Mouse (Mus musculus) erythroblast, adult 5-6 weeks (primary cell): ENCODE data around the gene Klhl31. TPM values are rescaled to one million over a fixed set of nuclear protein-coding genes. Genes with fewer than 3 reads are reported as not detected.
A peak's percentile ranks its signal among the peaks of the same experiment; 100 is the strongest.

Experiments used
- ATAC-seq: replicated peaks from 2 replicates; pipeline ENCODE4 v1.8.0; 2016; ENCODE audit warnings: moderate number of reproducible peaks, mild to moderate bottlenecking, moderate TSS enrichment, inconsistent platforms; ENCODE audit not compliant: poor library complexity, low FRiP score, severe bottlenecking
- total RNA-seq, 2 experiments: library from RNA; stranded (forward) in 1 of 2; stranded (reverse) in 1 of 2; fragments of 150-400 nt in 1 of 2; fragments of 200-764, 138-1000 nt in 1 of 2; gene quantifications; 2 replicates each; pipeline versions ENCODE4 v1.2.3 to v1.2.4; 2015 to 2017; ENCODE audit warnings: low replicate concordance in 2 of 2

The Klhl31 gene
- total RNA-seq (2015; ENCODE audit: low replicate concordance): not detected in 2 replicates
- total RNA-seq (2017; ENCODE audit: low replicate concordance): not detected in 2 replicates

DNA sequence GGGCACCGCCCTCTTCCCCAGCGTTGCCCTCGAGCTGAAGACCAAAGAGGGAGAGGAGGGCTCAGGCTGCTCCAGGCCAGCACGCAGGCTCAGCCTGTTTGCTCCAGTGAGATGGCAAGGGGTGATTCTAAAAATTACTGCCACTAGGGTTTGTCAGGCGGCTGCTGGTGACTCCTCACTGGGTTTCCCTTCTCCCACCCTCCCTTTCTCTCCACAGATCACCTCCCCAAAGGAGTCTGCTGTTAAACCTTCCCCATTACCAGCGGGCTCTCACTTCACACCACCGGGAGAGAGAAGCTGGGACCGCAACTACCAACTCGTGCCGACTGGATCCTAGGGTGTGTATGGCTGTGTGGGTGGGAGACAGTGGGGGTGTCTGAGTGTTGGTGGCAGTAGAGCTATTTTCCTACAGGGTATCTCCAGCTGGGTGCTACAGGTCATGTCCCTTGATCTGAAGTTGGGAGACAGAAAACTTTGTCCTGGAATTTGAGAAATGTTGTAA lies at the start of gene Klhl31:
Klhl31 (plus strand) TSS at position 51 of the 502 bp plus-strand sequence.
- no peak for ATAC-seq

DNA sequence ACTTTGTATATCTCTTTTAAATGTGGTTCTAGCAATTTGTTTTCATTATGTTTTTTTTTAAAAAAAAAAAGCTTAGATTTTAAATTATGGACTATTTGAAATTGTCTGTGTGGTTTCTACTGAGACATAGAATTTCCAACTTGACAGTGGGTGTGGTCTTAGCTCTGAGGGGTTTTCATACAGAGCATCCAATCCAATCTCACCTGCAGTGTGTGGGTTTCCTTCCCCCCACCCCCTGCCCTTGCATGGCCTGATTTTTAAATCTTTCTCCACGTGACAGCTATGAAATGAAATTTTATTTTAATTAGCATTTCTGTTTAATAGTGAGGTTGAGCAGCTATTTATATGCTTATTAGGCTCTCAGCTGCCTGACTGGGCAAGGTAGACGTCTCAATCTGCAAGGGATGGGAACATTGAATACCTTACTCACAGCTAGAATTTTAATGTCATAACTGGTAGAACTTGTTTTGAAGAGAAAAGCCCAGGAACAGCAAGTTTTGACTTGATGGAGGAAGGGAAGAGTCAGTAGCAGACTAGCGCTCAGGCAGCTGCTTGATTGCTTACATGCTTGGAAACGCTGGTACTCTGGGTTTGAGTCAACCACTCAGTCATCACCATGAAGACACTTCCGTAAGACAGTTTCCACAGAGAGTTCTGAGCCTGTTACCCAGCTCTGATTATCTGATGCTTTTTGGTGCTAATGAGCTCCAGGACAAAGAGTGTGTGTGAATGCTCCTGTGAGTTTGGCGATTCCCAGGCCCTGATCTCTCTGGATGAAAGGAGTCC lies 49.3 kb upstream of the Klhl31 start:
- ATAC-seq: no peak

DNA sequence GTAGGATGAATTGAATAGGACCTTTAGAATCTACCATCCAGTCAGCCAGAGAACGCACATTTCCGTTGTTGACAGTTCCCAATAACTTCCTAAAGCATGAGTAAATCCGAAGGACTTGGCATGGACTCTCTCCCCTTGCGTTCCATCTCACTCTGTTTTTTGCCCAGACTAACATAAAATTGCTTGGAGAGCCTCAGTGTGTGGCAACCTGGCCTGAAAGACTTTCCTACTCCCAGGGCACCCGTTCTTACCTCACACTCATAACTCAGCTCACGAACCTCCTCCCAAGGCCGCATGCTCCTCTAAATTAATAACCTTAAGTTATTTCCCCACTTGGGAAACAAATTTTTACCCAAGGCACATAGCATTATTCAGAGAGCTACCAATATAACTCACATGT lies 48.7 kb upstream of the Klhl31 start:
- ATAC-seq: no peak

DNA sequence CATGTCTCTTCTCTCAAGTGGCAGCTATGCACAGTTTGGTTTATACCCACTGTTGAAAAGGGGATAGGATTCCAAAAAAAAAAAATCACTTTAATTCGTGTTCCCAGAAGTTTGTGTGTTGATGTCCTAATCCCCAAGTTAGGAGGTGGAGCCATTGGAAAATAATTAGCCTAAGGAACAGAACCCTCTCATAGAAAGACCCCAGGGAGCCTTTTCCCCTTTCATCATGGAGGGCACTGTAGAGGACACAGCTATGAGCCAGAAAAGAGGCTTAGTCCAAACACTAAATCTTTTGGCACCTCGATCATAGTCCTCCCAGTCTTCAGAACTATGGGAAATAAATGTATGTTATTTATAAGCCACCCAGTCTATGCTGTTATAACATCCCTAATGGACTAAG lies 46.8 kb upstream of the Klhl31 start:
- no peak for ATAC-seq

DNA sequence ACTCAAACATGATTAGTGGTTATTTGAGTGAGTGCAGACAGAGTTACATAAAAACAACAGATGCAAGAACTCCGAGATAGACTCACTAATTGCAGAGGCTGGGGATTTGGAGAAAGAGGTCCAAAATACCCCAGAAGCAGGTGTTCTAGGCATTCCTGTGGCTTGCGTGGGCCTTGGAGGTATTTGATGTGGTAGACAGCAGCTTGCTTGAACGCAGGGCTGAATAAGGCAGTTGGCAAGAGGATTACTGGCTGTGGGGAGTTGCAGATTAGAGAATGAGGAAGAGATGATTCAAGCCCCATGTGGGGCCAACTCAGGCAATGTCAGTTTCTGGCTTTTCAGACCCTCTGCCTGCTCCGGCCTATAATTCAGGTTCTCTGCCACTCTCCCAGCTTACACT lies 43.9 kb upstream of the Klhl31 start:
- no peak for ATAC-seq

DNA sequence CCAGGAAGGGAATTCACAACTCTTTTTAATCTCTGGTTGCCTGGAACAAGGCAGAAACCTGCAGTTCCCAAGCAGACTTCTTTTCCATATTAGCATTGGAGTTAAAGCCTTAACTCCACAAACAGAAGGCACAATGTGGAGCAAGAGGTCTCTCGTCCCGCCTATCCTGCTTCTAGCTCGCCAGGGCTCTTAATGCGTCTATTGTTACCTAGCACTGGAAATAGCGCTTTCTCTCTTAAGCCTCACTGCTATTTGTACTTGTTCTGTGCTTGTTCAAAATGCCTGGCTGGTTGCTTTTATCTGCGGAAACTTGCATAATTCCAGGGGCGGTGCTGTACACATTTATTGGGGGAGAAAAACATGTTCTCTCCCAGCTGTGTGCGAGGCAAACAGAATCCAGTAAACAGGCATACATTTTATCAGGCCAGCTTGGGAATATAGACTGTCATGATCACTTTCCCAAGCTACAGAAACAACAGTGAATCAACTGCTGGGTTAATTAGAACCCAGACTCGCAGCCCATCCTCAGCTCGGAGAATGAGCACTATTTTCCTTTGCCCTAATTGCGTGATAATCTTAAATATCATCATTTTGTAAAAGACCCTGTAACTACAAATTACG lies 41.2 kb upstream of the Klhl31 start:
- no peak for ATAC-seq

DNA sequence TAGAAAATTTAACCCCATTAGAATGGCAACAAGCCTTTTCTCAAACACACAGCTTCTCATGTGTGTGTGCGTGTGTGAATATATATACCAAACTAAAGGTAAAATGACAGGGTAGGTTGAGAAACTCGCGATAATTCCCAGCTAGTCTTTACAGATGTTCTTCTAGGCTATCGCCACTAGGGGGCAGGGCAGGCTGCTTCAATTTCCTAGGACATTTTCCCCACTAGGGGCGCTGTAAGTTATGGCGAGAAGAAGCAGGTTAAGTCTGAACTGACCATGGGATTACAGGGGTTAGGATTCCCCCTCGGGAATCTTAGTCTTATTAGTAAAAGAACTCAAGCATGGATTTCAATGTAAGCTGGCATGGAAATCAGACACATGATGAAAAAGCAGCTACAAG lies 39.9 kb upstream of the Klhl31 start:
- ATAC-seq: peak; percentile 82

DNA sequence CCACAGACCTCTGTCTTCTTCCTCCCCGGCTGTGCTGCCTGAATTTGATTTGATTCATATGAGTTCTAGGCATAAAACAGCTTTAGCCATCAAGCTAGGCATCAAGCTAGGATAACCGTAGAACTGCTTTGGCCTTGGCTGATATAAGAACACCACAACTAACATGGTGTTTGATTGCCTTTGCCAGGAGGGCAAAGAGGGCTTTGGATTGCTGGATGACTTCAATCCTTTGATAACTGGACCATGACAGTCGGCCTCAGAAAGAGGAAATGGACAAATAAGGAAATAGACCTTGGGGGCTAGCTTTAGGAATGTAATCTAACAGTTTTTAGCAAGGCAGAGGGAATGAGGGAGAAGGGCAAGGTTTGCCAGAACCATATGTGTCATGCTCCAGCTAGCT lies 37.7 kb upstream of the Klhl31 start:
- ATAC-seq: no peak

DNA sequence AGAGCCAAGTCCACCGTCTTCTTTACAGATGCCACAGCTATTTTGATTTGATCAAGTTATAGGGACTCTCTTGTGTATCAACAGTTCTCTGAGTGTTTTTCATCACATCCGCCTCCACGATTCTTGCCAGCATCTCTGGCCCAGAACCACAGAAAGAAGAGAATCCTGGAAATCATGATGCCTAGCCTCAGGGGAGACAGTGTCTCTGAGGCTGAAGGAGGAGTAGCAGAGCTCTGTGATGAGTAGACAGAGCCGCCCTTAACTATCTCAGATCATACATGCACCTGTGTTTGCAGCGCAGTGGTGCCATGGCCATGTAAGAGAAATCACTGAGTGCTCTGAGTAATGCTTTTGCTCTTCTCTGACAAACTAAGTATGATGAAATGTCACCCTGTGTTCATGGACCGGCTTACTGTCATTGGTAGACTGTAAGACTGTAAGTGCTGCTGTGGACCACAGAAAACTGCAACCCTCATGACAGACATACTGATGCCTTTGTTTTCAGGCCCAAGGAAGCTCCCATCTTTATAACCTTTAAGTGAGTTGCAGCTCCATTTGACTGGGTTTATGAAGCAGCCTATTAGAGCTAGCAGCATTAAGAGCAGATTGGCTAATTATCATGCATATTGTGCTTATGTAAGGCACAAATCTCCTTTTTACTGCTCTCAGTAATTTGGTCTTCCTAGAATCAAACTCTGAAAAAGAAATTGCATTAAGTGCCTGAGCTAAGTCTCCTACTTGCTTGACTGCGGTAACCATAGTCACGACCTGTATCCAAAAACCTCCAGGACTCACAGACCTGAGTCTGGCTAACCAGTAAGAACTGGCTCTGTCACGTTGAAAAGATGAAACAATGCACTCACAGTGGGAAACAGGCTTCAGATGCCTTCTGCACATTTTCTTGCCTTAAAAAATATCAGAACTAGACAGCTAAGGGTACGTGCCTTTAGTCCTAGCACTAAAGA lies 33.7 kb upstream of the Klhl31 start:
- no peak for ATAC-seq

DNA sequence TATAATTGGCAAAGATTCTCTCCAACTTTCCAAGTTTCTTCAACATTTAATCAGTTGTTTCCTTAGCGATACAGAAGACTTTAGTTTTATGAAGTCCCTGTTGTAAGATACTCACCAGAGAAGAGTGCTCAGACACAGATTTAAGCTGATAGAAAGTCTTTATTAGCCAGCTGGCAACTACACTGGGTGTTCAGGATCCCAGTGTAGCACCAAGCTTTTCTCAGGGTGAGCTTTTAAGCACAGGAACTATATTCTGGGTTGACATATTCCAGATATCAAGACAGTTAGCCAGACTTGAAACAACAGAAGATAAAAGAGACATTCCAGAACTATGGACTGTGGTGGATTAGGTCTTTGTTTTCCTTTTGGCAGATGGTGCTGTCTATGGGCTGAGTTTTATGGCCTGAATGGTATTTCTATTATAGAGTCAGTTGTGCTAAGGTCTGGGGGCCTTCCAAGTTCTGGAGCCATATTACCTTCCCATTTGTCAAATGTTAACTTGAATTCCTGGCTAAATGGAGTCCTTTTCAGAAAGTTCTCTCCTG lies 32.3 kb upstream of the Klhl31 start:
- no peak for ATAC-seq

DNA sequence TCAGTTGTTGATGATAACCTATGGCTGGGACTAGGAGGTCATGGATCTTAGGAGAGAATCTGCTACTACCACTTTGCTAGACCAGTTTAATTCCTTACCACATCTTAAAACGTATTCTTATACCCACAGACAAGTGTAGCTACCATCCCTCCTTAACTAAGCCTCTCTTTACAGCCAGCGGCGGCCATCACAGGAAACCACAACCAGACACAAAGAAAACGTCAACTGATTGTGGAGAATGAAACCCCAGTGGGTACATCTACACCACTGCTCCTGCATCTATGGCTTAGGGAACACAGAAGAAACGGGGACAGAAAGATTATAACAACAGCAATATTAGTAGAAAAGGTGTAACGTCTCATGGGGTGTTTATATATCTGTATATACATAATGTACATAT lies 29.0 kb upstream of the Klhl31 start:
- no peak for ATAC-seq

DNA sequence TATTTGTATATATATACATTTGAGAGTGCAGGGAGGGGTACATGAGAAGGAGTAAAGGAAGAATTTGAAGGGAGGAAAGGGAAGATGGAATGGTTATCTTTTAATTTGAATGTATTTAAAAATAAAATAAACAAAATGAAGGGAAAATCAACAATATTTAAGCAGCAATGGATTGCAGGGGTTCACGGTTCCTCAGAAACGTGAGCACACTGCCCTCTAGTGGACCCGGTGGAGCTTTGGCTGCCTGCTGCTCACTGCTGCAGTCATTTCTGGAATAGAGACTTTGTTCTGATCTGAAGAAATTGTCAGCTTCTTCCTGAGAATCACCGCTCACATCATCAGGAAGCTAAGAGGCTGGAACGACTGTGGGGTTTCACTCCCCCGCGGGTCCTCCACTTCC lies 28.5 kb upstream of the Klhl31 start:
- ATAC-seq: no peak; the same call in 1 of the 2 replicates

DNA sequence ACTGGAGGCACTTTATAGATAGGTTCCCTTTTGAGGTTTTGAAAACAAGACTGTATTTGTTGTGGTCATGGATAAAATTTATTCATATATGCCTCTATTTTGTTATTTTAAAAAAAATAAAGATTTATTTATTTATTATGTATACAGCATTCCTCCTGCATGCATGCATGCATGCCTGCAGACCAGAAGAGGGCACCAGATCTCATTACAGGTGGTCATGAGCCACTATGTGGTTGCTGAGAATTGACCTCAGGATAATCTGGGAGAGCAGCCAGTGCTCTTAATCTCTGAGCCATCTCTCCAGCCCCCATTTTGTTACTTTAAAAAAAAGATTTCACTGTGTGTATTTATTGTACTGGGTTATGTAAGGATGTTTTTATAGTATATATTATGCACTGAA lies 25.5 kb upstream of the Klhl31 start:
- no peak for ATAC-seq

DNA sequence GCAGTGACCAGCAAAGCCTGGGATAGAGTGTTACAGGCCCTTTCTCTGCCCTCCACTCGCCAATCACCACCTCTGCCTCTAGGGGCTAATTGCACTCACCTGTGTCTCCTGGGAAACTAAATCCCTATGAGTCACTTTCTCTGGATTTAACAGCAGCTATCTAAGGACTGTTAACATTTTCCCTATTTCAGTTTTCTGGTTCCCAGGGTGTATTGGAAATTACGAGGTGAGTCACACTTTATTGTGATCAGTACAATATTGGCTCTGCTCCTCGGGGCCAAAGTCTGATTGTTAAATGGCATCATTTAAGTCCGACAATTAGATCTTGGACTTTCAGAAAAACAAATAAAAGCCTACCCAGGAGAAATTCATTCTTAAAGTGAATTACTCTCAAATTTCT lies 24.0 kb upstream of the Klhl31 start:
- ATAC-seq: no peak

DNA sequence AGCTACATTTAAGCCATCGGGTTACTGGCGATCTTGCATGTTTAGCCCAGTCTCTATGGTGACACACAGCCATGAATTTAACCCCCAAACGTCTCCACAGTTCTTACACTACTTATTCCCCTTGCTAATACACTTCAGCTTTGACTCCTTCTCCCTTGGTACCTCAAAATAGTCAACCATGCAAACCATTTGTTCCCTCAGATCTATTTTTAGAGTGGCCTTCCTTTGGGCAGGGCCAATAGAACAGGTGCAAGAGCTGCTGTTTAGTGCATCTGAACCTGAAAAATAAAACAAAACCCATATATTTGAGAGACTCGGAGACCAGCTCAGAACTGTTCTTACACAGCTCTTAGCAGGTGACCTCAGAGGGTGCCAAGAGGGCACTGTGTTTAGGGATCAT lies 20.4 kb upstream of the Klhl31 start:
- no peak for ATAC-seq

DNA sequence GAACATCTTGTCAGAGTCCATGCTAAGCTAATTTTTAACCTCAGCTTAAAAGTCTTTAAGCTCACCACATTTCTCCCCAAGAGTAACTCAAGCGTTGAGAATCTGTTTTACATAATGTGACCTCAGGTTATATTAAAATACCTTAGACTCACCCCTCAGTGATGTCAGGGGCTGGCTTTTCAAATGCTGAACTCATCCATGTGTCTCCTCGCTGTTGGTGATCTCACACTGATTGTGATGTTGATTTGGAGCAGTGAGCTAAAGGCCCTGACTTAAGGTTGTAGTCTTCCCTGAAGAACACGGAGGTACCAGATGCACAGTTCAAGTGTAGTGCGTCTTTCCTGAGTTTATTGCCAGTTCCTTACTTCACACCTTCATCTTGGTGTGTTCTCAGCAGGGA lies 19.5 kb upstream of the Klhl31 start:
- ATAC-seq: no peak

DNA sequence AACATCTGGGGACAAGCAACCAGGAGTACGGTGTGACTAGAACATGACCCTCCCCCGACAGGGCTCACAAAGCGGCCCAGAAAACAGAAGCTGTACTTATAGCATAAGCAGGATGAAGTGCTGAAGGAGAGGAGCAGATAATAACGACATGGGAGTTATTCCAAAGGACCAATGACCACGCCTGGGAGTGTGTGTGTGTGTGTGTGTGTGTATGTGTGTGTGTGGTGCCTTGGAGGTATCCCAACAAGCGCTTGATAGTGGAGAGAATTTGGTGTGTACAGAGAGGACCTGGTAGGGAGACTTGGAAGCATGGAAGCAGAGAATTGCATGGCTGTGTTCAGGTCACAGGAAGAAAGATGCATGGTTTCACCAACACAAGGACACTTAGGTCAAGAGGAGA lies 18.5 kb upstream of the Klhl31 start:
- ATAC-seq: no peak

DNA sequence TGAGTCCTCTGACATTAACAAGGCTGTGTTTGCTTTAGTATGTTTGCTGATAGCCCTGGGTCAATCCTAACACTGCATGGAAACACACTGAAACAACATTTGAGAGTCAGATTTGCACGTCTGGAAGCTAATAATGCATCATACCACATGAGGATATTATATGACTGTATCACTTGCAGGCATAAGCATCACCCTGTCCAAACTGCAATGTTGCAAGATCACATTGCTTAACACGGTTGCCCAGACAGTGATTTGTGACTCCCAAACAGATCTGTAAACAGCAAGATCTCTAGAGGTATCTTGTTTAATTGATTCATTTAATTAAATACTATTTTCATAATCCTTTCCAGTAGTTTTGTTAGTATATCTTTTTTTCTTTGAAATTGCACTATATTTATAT lies 17.9 kb upstream of the Klhl31 start:
- no peak for ATAC-seq

DNA sequence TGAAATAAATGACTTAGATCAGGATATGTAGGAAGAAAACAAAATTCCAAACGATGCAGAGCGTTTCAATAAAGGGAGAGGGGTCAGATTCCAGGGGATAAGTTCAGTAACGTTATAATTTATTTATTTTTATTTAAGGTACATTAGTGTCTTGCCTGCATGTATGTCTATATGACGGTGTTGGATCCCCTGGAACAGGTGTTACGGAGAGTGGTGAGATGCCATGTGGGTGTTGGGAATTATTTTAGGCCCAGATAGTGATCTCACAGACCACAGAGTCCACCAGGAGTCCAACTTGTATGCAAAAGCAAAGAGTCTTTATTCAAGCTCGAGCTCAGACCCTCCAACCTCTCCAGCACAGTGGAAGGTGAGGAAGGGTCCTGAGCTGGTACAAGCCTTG lies 16.2 kb upstream of the Klhl31 start:
- ATAC-seq: no peak

DNA sequence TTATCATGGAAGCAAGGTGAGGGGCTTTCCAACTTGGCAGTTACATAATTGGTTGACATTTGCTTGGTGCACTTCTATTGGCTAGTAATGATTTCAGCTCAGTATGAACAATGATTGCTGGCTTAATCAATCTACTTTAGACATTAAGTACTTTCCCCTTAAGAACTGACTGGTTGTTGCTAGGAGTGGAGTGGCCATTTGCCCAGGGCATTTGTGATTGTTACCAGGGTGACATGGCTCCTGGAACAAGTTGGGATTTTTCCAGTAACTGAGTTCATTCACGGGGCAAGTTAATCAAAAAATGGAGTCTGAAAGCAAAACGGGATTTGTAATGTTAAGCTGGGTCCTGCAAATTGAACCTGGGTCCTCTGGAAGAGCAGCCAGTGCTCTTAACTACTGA lies 15.8 kb upstream of the Klhl31 start:
- no peak for ATAC-seq
